Mouse (Mus musculus) midbrain, postnatal 0 days (tissue): ENCODE data around the gene Samd8. TPM values are rescaled to one million over a fixed set of nuclear protein-coding genes. Genes with fewer than 3 reads are reported as not detected.

Experiments used
- ATAC-seq: fragments of 200-750 bp; cut with Nextera tagmentation; 2 replicates; pipeline ENCODE4 v1.8.0; 2017; ENCODE audit warnings: moderate number of reproducible peaks, mild to moderate bottlenecking, moderate TSS enrichment, moderate library complexity; ENCODE audit not compliant: low FRiP score
- DNase-seq: peaks from one replicate; pipeline ENCODE4 v3.0.0-alpha.2; 2015; ENCODE audit warnings: low spot score
- H3K27ac ChIP-seq: fragments of 300-500 bp; sonication (generic); 2 replicates; pipeline ENCODE4 v1.5.1; 2014; ENCODE audit warnings: low read depth, mild to moderate bottlenecking, low read length, mixed read lengths
- H3K27me3 ChIP-seq: fragments of 300-500 bp; sonication (generic); 2 replicates; pipeline ENCODE4 v1.6.1; 2014; ENCODE audit warnings: low read length, control low read depth, mixed read lengths; ENCODE audit not compliant: insufficient read depth
- H3K36me3 ChIP-seq: fragments of 300-500 bp; sonication (generic); 2 replicates; pipeline ENCODE4 v1.6.1; 2014; ENCODE audit warnings: low read length, control low read depth, mixed read lengths; ENCODE audit not compliant: insufficient read depth
- H3K4me1 ChIP-seq: fragments of 300-500 bp; sonication (generic); 2 replicates; pipeline ENCODE4 v1.6.1; 2014; ENCODE audit warnings: mild to moderate bottlenecking, control low read depth, antibody characterized with exemption, low read length, mixed read lengths; ENCODE audit not compliant: insufficient read depth
- H3K4me2 ChIP-seq: fragments of 300-500 bp; sonication (generic); 2 replicates; pipeline ENCODE4 v1.6.1; 2014; ENCODE audit warnings: low read depth, mild to moderate bottlenecking, low read length, mixed read lengths; ENCODE audit not compliant: poor library complexity, severe bottlenecking
- H3K4me3 ChIP-seq: fragments of 300-500 bp; sonication (generic); 2 replicates; pipeline ENCODE4 v1.5.1; 2014; ENCODE audit warnings: low read depth, mild to moderate bottlenecking, low read length, moderate library complexity
- H3K9ac ChIP-seq: fragments of 300-500 bp; sonication (generic); replicated peaks from 2 replicates; pipeline ENCODE4 v1.6.1; 2014; ENCODE audit warnings: mild to moderate bottlenecking, low read length, moderate library complexity, mixed read lengths; ENCODE audit not compliant: poor library complexity, severe bottlenecking
- H3K9me3 ChIP-seq: fragments of 300-500 bp; sonication (generic); 2 replicates; pipeline ENCODE4 v1.6.1; 2016; ENCODE audit warnings: low read length, control low read depth
- CTCF ChIP-seq: IDR thresholded peaks from 2 replicates; pipeline ENCODE4 v1.5.1; 2016; ENCODE audit warnings: antibody characterized with exemption, mild to moderate bottlenecking
- WGBS: fragments of 180-500 bp; shearing (Covaris S2); extraction: QIAGEN DNeasy Blood & Tissue Kit; methylation state at CpG from one replicate; pipeline ENCODE4 v1.1.7; 2014; 5-methylcytosine and 5-hydroxymethylcytosine counted together
- polyA plus RNA-seq: library from polyadenylated mRNA; unstranded; fragments of >200 nt; fragmentation: Nextera tagmentation; extraction: Ambion mirVana; gene quantifications from 2 replicates; pipeline ENCODE4 v1.2.1, GENCODE M21; 2015
- total RNA-seq: library from RNA; depleted of rRNA; stranded (reverse); fragments of >200 nt; gene quantifications from 2 replicates; pipeline ENCODE4 v1.2.3, GENCODE M21; 2014

Samd8 gene
- total and polyA plus RNA-seq, 2 experiments from 2014 or later: 28.6 to 65.9 TPM

GRCm38 (mm10) chr14:21761560-21761959, 11.2 kb downstream of the Samd8 start:
- no peak overlapping the region for H3K4me3 ChIP-seq
- H3K27ac ChIP-seq: no peak overlapping the region
- ATAC-seq: no peak
- no peaks in the 10 kb centered on the region for H3K4me1 ChIP-seq
- no peak for DNase-seq
- WGBS: 89% methylated on average over 9 of the region's 9 CpGs
- TF ChIP-seq CTCF: no peak
- H3K4me2 ChIP-seq: no peak overlapping the region
- no peaks in the 10 kb centered on the region for H3K9me3 ChIP-seq
- H3K27me3 ChIP-seq: no peaks in the 10 kb centered on the region
- H3K36me3 ChIP-seq: no peaks in the 10 kb centered on the region
- H3K9ac ChIP-seq: no peak overlapping the region

GRCm38 (mm10) chr14:21763736-21764135, 13.4 kb downstream of the Samd8 start:
- H3K4me1 ChIP-seq: no peaks in the 10 kb centered on the region
- no peak overlapping the region for H3K9ac ChIP-seq
- H3K27me3 ChIP-seq: no peaks in the 10 kb centered on the region
- H3K36me3 ChIP-seq: no peaks in the 10 kb centered on the region
- H3K4me3 ChIP-seq: no peak overlapping the region
- ATAC-seq: no peak
- no peak overlapping the region for H3K27ac ChIP-seq
- 96% methylated on average over 3 of the region's 3 CpGs for WGBS
- no peak for DNase-seq
- H3K9me3 ChIP-seq: no peaks in the 10 kb centered on the region
- no peak for TF ChIP-seq CTCF
- no peak overlapping the region for H3K4me2 ChIP-seq

- WGBS: 81% methylated on average over 6 of the region's 6 CpGs
Measured at GRCm38 (mm10) chr14:21764646-21765045, 14.3 kb downstream of the Samd8 start.

GRCm38 (mm10) chr14:21765754-21766397, 15.5 kb downstream of the Samd8 start:
- no peak overlapping the region for H3K9ac ChIP-seq

More at GRCm38 (mm10) chr14:21764646-21765045, 14.3 kb downstream of the Samd8 start:
- Histone ChIP-seq H3K9ac (no peak overlapping the region), H3K36me3 (no peaks in the 10 kb centered on the region), H3K9me3 (no peaks in the 10 kb centered on the region), H3K27ac (no peak overlapping the region), H3K27me3 (no peaks in the 10 kb centered on the region), H3K4me3 (no peak overlapping the region), H3K4me2 (no peak overlapping the region), H3K4me1 (no peaks in the 10 kb centered on the region)
- ATAC-seq (no peak), DNase-seq (no peak)
- TF ChIP-seq CTCF: no peak

GRCm38 (mm10) chr14:21766398-21766958, 16.1 kb downstream of the Samd8 start:
- ATAC-seq (no peak), DNase-seq (no peak)
- Histone ChIP-seq H3K9ac (no peak overlapping the region), H3K9me3 (no peaks in the 10 kb centered on the region), H3K4me1 (no peaks in the 10 kb centered on the region), H3K4me2 (no peak overlapping the region), H3K4me3 (no peak overlapping the region), H3K27me3 (no peaks in the 10 kb centered on the region), H3K36me3 (no peaks in the 10 kb centered on the region), H3K27ac (no peak overlapping the region)
- TF ChIP-seq CTCF: no peak
- WGBS: 93% methylated on average over 6 of the region's 6 CpGs

More at GRCm38 (mm10) chr14:21765754-21766397, 15.5 kb downstream of the Samd8 start:
- DNase-seq (no peak), ATAC-seq (no peak)
- H3K27ac ChIP-seq: no peak overlapping the region
- no peak for TF ChIP-seq CTCF
- no peak overlapping the region for H3K4me2 ChIP-seq
- 71% methylated on average over 7 of the region's 7 CpGs for WGBS
- no peaks in the 10 kb centered on the region for H3K4me1 ChIP-seq
- no peak overlapping the region for H3K4me3 ChIP-seq
- H3K9me3 ChIP-seq: no peaks in the 10 kb centered on the region
- no peaks in the 10 kb centered on the region for H3K27me3 ChIP-seq
- H3K36me3 ChIP-seq: no peaks in the 10 kb centered on the region

- no peak overlapping the region for H3K4me3 ChIP-seq
- H3K4me2 ChIP-seq: no peak overlapping the region
- WGBS: 72% methylated on average over 11 of the region's 11 CpGs
- H3K36me3 ChIP-seq: peaks cover 6% of the 10 kb centered on the region; the same call in 1 of the 2 replicates
- TF ChIP-seq CTCF: no peak
- no peak overlapping the region for H3K27ac ChIP-seq
- H3K9ac ChIP-seq: no peak overlapping the region
- ATAC-seq: no peak
- no peaks in the 10 kb centered on the region for H3K9me3 ChIP-seq
- H3K4me1 ChIP-seq: no peaks in the 10 kb centered on the region
- H3K27me3 ChIP-seq: no peaks in the 10 kb centered on the region
- DNase-seq: no peak
Measured at GRCm38 (mm10) chr14:21772506-21773281, 22.4 kb downstream of the Samd8 start.
